Mouse (Mus musculus) megakaryocyte, adult 5-6 weeks (primary cell): ENCODE measurements around the gene Fmnl2. TPM values are rescaled to one million over a fixed set of nuclear protein-coding genes. Genes with fewer than 3 reads are reported as not detected.

Experiments used
- ATAC-seq: 2 replicates; pipeline ENCODE4 v1.8.0; 2016; ENCODE audit warnings: mild to moderate bottlenecking, inconsistent platforms; ENCODE audit not compliant: poor library complexity, severe bottlenecking
- total RNA-seq, 2 experiments: library from RNA; stranded (forward) in 1 of 2; stranded (reverse) in 1 of 2; fragments of 153-499, 151-499 nt in 1 of 2; fragments of 221-1000, 200-1000 nt in 1 of 2; gene quantifications; 2 replicates each; pipeline versions ENCODE4 v1.2.3 to v1.2.4; 2015 to 2017

The Fmnl2 gene
- total RNA-seq, 2 experiments from 2014 or later: 8.2 to 11.3 TPM

- ATAC-seq: no peak
Observed at GRCm38 (mm10) chr2:53095031-53095430, 237.4 kb downstream of the Fmnl2 start.

GRCm38 (mm10) chr2:53095489-53095888 is 237.8 kb downstream of the Fmnl2 start:
- ATAC-seq: no peak

- ATAC-seq: no peak
Observed at GRCm38 (mm10) chr2:53100093-53100492, 242.4 kb downstream of the Fmnl2 start.

- ATAC-seq: no peak
Observed at GRCm38 (mm10) chr2:53101885-53102740, 244.5 kb downstream of the Fmnl2 start.

- no peak for ATAC-seq
Observed at GRCm38 (mm10) chr2:53102901-53103300, 245.2 kb downstream of the Fmnl2 start.

- ATAC-seq: no peak
Observed at GRCm38 (mm10) chr2:53105408-53105807, 247.7 kb downstream of the Fmnl2 start.

GRCm38 (mm10) chr2:53106056-53106455 is 248.4 kb downstream of the Fmnl2 start:
- ATAC-seq: no peak

- ATAC-seq: no peak
Observed at GRCm38 (mm10) chr2:53106472-53106871, 248.8 kb downstream of the Fmnl2 start.

- no peak for ATAC-seq
Observed at GRCm38 (mm10) chr2:53108547-53108946, 250.9 kb downstream of the Fmnl2 start.

- ATAC-seq: peak; percentile 56; the same call in 1 of the 2 replicates
Observed at GRCm38 (mm10) chr2:53121797-53122196, 264.1 kb downstream of the Fmnl2 start.

GRCm38 (mm10) chr2:53125998-53126397 is 268.3 kb downstream of the Fmnl2 start:
- no peak for ATAC-seq

- no peak for ATAC-seq
Observed at GRCm38 (mm10) chr2:53129070-53129469, 271.4 kb downstream of the Fmnl2 start.

- no peak for ATAC-seq
Observed at GRCm38 (mm10) chr2:53131567-53131966, 273.9 kb downstream of the Fmnl2 start.

GRCm38 (mm10) chr2:53146852-53147251 is 289.2 kb downstream of the Fmnl2 start:
- no peak for ATAC-seq

GRCm38 (mm10) chr2:53173966-53174365 is 316.3 kb downstream of the Fmnl2 start:
- no peak for ATAC-seq

- ATAC-seq: no peak
Observed at GRCm38 (mm10) chr2:53178966-53179365, 321.3 kb downstream of the Fmnl2 start.

- ATAC-seq: no peak
Observed at GRCm38 (mm10) chr2:53179876-53180275, 322.2 kb downstream of the Fmnl2 start.

Other genes starting within 250 kb of the Fmnl2 start
- not detected in 2 replicates for gene Cacnb4, start 181.0 kb upstream of the Fmnl2 start, total RNA-seq (2015)
- gene Cacnb4, start 181.0 kb upstream of the Fmnl2 start, total RNA-seq (2017): not detected in 2 replicates
- 32.3 and 33.2 TPM in 2 replicates for gene Stam2, start 115.6 kb upstream of the Fmnl2 start, total RNA-seq (2015)
- gene Stam2, start 115.6 kb upstream of the Fmnl2 start, total RNA-seq (2017): 30.8 and 31.8 TPM in 2 replicates